Mouse (Mus musculus) limb, embryonic 14.5 days (tissue): ENCODE measurements around the gene Ubxn11. TPM values are rescaled to one million over a fixed set of nuclear protein-coding genes. Genes with fewer than 3 reads are reported as not detected.
A peak's percentile ranks its signal among the peaks of the same experiment; 100 is the strongest.

ENCODE experiments used
- ATAC-seq: fragments of 200-750 bp; cut with Nextera tagmentation; 2 replicates; pipeline ENCODE4 v1.8.0; 2017; ENCODE audit warnings: low read depth, moderate number of reproducible peaks, moderate TSS enrichment; ENCODE audit not compliant: low FRiP score
- DNase-seq: peaks from one replicate; pipeline ENCODE4 v3.0.0-alpha.2; 2015; ENCODE audit warnings: low spot score
- H3K27ac ChIP-seq: fragments of 300-500 bp; sonication (generic); replicated peaks from 2 replicates; pipeline ENCODE4 v1.5.1; 2014; ENCODE audit warnings: low read depth, mild to moderate bottlenecking, low read length, moderate library complexity, mixed read lengths
- H3K27me3 ChIP-seq: fragments of 300-500 bp; sonication (generic); 2 replicates; pipeline ENCODE4 v1.6.1; 2014; ENCODE audit warnings: low read length, mixed read lengths; ENCODE audit not compliant: control insufficient read depth, insufficient read depth
- H3K36me3 ChIP-seq: fragments of 300-500 bp; sonication (generic); 2 replicates; pipeline ENCODE4 v1.6.1; 2014; ENCODE audit warnings: mild to moderate bottlenecking, low read length, moderate library complexity, mixed read lengths; ENCODE audit not compliant: control insufficient read depth, insufficient read depth
- H3K4me1 ChIP-seq: fragments of 300-500 bp; sonication (generic); 2 replicates; pipeline ENCODE4 v1.6.1; 2014; ENCODE audit warnings: antibody characterized with exemption, low read length, mixed read lengths; ENCODE audit not compliant: control insufficient read depth, insufficient read depth
- H3K4me2 ChIP-seq: fragments of 300-500 bp; sonication (generic); replicated peaks from 2 replicates; pipeline ENCODE4 v1.6.1; 2014; ENCODE audit warnings: low read depth, mild to moderate bottlenecking, low read length, moderate library complexity; ENCODE audit not compliant: severe bottlenecking
- H3K4me3 ChIP-seq: fragments of 300-500 bp; sonication (generic); replicated peaks from 2 replicates; pipeline ENCODE4 v1.5.1; 2014; ENCODE audit warnings: low read length
- H3K9ac ChIP-seq: fragments of 300-500 bp; sonication (generic); 2 replicates; pipeline ENCODE4 v1.6.1; 2014; ENCODE audit warnings: mild to moderate bottlenecking, low read depth, low read length, moderate library complexity; ENCODE audit not compliant: severe bottlenecking
- H3K9me3 ChIP-seq: fragments of 300-500 bp; sonication (generic); 2 replicates; pipeline ENCODE4 v1.6.1; 2016; ENCODE audit warnings: low read length; ENCODE audit not compliant: control insufficient read depth
- POLR2A ChIP-seq: fragments of 200-500 bp; IDR thresholded peaks from 2 replicates; pipeline ENCODE4 v1.8.0; 2012; ENCODE audit warnings: inconsistent platforms, mild to moderate bottlenecking, moderate library complexity, borderline replicate concordance; ENCODE audit not compliant: insufficient read depth, insufficient read length; ENCODE audit errors: extremely low read depth
- WGBS: fragments of 180-500 bp; shearing (Covaris S2); extraction: QIAGEN DNeasy Blood & Tissue Kit; methylation state at CpG from one replicate; pipeline ENCODE4 v1.1.7; 2014; 5-methylcytosine and 5-hydroxymethylcytosine counted together
- polyA plus RNA-seq, 2 experiments: library from polyadenylated mRNA; depleted of rRNA in 1 of 2; stranded (reverse) in 1 of 2; unstranded in 1 of 2; fragments of >200 nt; fragmentation: Nextera tagmentation in 1 of 2; extraction: Ambion mirVana in 1 of 2; gene quantifications; 2 replicates each; pipeline versions ENCODE4 v1.2.1 to v1.2.3; 2012 to 2014

The Ubxn11 gene
- polyA plus RNA-seq, 2 experiments: 7.6 to 21.9 TPM

- TF ChIP-seq POLR2A: no peak
- Histone ChIP-seq H3K9me3 (no peaks in the 10 kb centered on the region), H3K9ac (no peak overlapping the region), H3K4me2 (peak overlapping the region; percentile 81), H3K4me3 (peak overlapping the region; percentile 42), H3K36me3 (no peaks in the 10 kb centered on the region), H3K4me1 (peaks cover 5% of the 10 kb centered on the region; the same call in 1 of the 2 replicates), H3K27ac (no peak overlapping the region), H3K27me3 (0 out of 2 replicates have a peak, but pooled peaks cover 9% of the 10 kb centered on the region)
- WGBS: 11% methylated on average over 7 of the region's 7 CpGs
- no peak for ATAC-seq
- DNase-seq: no peak
Measured at GRCm38 (mm10) chr4:134082460-134082859, 19.9 kb upstream of the Ubxn11 start.

GRCm38 (mm10) chr4:134084999-134085398, 17.4 kb upstream of the Ubxn11 start:
- DNase-seq (no peak), ATAC-seq (no peak)
- H3K9me3 ChIP-seq: no peaks in the 10 kb centered on the region
- 81% methylated on average over 4 of the region's 4 CpGs for WGBS
- no peak overlapping the region for H3K9ac ChIP-seq
- 0 out of 2 replicates have a peak, but pooled peaks cover 9% of the 10 kb centered on the region for H3K27me3 ChIP-seq
- no peaks in the 10 kb centered on the region for H3K36me3 ChIP-seq
- TF ChIP-seq POLR2A: no peak
- H3K4me3 ChIP-seq: no peak overlapping the region
- no peak overlapping the region for H3K4me2 ChIP-seq
- no peak overlapping the region for H3K27ac ChIP-seq
- peaks cover 5% of the 10 kb centered on the region; the same call in 1 of the 2 replicates for H3K4me1 ChIP-seq

GRCm38 (mm10) chr4:134087412-134087811, 15.0 kb upstream of the Ubxn11 start:
- TF ChIP-seq POLR2A: no peak
- Histone ChIP-seq H3K27ac (no peak overlapping the region), H3K4me3 (no peak overlapping the region), H3K9ac (no peak overlapping the region), H3K27me3 (no peaks in the 10 kb centered on the region), H3K4me2 (no peak overlapping the region), H3K36me3 (no peaks in the 10 kb centered on the region), H3K9me3 (no peaks in the 10 kb centered on the region), H3K4me1 (no peaks in the 10 kb centered on the region)
- WGBS: 26% methylated on average over 7 of the region's 7 CpGs
- peak; percentile 34; the same call in 1 of the 2 replicates for ATAC-seq
- DNase-seq: peak; percentile 40

GRCm38 (mm10) chr4:134089029-134089428, 13.3 kb upstream of the Ubxn11 start:
- no peak overlapping the region for H3K27ac ChIP-seq
- no peaks in the 10 kb centered on the region for H3K36me3 ChIP-seq
- H3K9me3 ChIP-seq: no peaks in the 10 kb centered on the region
- no peak overlapping the region for H3K9ac ChIP-seq
- H3K4me3 ChIP-seq: no peak overlapping the region
- no peak for ATAC-seq
- WGBS: 77% methylated on average over 8 of the region's 9 CpGs
- no peaks in the 10 kb centered on the region for H3K27me3 ChIP-seq
- no peak for DNase-seq
- no peaks in the 10 kb centered on the region for H3K4me1 ChIP-seq
- no peak overlapping the region for H3K4me2 ChIP-seq
- no peak for TF ChIP-seq POLR2A

- no peak for TF ChIP-seq POLR2A
- DNase-seq (no peak), ATAC-seq (no peak)
- Histone ChIP-seq H3K4me1 (no peaks in the 10 kb centered on the region), H3K27me3 (no peaks in the 10 kb centered on the region), H3K4me3 (no peak overlapping the region), H3K4me2 (no peak overlapping the region), H3K9ac (no peak overlapping the region), H3K27ac (no peak overlapping the region), H3K36me3 (no peaks in the 10 kb centered on the region), H3K9me3 (no peaks in the 10 kb centered on the region)
- 85% methylated on average over 16 of the region's 16 CpGs for WGBS
Measured at GRCm38 (mm10) chr4:134090521-134091224, 11.7 kb upstream of the Ubxn11 start.

GRCm38 (mm10) chr4:134091225-134091529, 11.2 kb upstream of the Ubxn11 start:
- WGBS: 68% methylated on average over 6 of the region's 6 CpGs
- H3K4me1 ChIP-seq: no peaks in the 10 kb centered on the region
- H3K36me3 ChIP-seq: no peaks in the 10 kb centered on the region
- no peak overlapping the region for H3K9ac ChIP-seq
- no peaks in the 10 kb centered on the region for H3K9me3 ChIP-seq
- no peaks in the 10 kb centered on the region for H3K27me3 ChIP-seq
- H3K4me2 ChIP-seq: no peak overlapping the region
- TF ChIP-seq POLR2A: no peak
- DNase-seq: no peak
- H3K4me3 ChIP-seq: no peak overlapping the region
- no peak overlapping the region for H3K27ac ChIP-seq
- no peak for ATAC-seq
